Mouse (Mus musculus) erythroid progenitor cell, adult 5-6 weeks (primary cell): ENCODE measurements around the gene Myh6. TPM values are rescaled to one million over a fixed set of nuclear protein-coding genes. Genes with fewer than 3 reads are reported as not detected.
"Not testable (repeated sequence)": the region's sequence is repeated elsewhere in the genome, so short reads cannot be mapped to it uniquely, and the experiment has no call there.

Experiments used
- ATAC-seq: replicated peaks from 2 replicates; pipeline ENCODE4 v1.8.0; 2016; ENCODE audit warnings: moderate number of reproducible peaks, mild to moderate bottlenecking, moderate TSS enrichment, inconsistent platforms; ENCODE audit not compliant: poor library complexity, low FRiP score, severe bottlenecking
- total RNA-seq, 2 experiments: library from RNA; stranded (forward) in 1 of 2; stranded (reverse) in 1 of 2; fragments of 150-400 nt in 1 of 2; fragments of 186-747, 209-891 nt in 1 of 2; gene quantifications; 2 replicates each; pipeline versions ENCODE4 v1.2.3 to v1.2.4; 2015 to 2017; ENCODE audit warnings: low replicate concordance in 2 of 2

Myh6 gene
- total RNA-seq, 2 experiments from 2014 or later = not detected

DNA sequence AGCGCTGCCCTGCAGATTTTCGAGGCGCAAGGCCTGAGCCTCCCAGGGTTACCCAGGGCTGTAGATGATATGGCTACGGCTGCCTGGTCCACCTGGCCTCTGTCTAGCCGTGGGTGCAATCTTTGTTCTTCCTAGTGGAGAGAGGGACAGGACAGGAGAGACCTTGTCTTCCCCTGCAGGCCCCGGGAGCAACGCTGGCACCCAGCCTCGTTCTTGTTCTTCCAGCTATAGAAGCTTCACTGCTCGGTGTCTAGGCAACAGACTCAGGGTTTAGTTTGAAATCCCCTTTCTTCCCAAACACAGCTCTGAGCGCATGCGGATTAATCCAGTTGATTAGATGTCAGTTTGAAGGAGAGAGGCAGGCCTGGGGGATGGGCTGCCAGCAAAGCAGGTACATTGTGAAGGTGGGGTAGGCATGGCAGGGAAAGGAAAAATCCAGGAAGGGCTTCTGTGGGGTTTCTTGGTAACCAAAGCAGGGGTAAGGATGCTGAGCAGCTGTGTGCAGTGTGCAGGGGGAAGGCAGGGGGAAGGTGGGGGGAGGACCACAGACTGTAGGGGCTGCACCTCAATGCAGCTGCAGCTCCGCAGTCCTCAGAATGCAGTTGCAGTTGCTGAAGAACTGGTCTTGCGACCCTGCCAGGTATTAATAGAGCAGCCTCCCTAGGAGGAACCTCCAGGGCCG is 28.9 kb upstream of the Myh6 start:
- no peak for ATAC-seq

- ATAC-seq = no peak
Observed at GRCm38 (mm10) chr14:54994869-54995186, 28.1 kb upstream of the Myh6 start.

- no peak for ATAC-seq
Observed at GRCm38 (mm10) chr14:54994136-54994868, 27.6 kb upstream of the Myh6 start, which contains the start of gene Myh7. Myh7 (minus strand) TSS chr14:54994626.

DNA sequence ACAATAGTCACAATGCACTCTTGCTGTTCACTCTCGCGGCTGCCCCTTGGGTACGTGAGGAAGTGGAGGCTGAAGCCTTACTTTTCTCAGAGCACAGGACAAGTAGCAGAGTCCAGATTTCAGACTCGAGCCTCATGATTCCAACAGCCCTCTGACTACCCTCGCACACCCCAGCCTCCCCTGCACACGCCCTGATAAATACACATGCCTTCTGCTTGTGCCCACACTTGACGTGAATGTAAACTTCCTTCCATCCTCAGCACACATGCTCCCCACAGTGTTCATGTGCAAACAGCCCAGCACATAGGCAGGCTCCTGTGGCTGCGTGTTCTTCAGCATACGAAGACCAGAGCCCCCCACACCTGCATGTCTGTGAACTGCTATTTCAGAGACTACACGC is 26.9 kb upstream of the Myh6 start:
- no peak for ATAC-seq

DNA sequence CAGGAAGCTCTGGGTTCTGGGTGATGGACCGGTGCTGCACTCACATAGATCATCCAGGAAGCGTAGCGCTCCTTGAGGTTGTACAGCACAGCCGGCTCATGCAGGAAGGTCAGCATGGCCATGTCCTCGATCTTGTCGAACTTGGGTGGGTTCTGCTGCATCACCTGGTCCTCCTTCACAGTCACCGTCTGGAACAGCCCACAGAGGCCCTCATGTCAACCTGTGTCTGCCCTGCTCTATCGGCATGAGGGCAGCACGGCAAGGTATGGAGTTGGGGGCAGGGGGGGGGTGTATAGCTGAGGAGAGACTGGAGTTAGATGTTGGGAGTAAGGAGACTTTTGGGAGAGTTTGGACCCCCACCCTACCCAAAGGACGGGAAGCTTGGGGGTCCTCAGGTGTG is 25.5 kb upstream of the Myh6 start:
- no peak for ATAC-seq

DNA sequence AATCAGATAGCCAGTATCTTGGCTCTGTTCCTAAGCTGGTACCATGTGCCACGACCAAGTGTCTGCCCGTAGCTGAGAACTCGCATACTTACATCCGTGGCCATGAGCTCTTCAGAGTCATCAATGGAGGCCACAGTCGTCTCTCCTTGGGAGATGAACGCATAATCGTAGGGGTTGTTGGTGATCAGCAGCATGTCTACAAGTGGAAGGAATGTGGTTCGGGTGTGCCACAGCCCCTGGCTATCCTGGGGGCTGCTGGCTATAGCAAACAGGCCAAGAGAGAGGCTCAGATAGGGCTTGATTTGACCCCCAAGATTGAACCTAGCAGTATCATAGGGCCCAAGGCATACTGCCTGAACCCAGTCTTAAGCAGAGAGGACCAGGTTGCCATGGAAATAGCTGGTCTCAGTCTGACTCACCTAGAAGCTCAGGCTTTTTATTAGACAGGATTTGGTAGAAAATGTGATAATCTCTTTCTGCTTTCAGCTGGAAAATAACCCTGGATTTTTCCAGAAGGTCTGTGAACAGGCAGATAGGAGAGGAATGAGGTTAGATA is 23.2 kb upstream of the Myh6 start:
- no peak for ATAC-seq

- ATAC-seq = no peak
Observed at GRCm38 (mm10) chr14:54988882-54989281, 22.2 kb upstream of the Myh6 start.

GRCm38 (mm10) chr14:54988350-54988874 is 21.7 kb upstream of the Myh6 start:
- ATAC-seq = not testable (repeated sequence)

GRCm38 (mm10) chr14:54981934-54982333 is 15.2 kb upstream of the Myh6 start:
- no peak for ATAC-seq

DNA sequence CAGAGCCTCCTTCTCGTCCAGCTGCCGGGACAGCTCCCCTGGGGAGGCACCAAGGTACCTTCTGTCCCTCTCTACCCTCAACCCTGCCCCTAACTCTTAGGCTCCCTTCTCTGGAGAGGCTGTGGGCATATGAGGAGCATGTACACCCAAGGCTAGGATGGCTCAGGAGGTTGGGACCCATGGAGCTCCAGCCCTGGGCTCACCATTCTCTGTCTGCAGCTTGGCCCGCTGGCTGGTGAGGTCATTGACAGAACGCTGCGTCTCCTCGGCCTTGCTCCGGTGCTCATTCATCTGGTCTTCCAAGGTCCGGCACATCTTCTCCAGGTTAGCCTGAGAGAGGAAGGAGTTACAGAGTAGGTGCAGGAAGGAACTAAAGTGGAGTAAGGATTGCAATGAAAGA is 11.9 kb upstream of the Myh6 start:
- 0 out of 2 replicates have a peak, but pooled peaks have one; percentile 20 for ATAC-seq

- ATAC-seq = no peak
Observed at GRCm38 (mm10) chr14:54976633-54977032, 9.9 kb upstream of the Myh6 start, which contains the start of gene Gm17428. Gm17428 (plus strand) TSS chr14:54976933.

DNA sequence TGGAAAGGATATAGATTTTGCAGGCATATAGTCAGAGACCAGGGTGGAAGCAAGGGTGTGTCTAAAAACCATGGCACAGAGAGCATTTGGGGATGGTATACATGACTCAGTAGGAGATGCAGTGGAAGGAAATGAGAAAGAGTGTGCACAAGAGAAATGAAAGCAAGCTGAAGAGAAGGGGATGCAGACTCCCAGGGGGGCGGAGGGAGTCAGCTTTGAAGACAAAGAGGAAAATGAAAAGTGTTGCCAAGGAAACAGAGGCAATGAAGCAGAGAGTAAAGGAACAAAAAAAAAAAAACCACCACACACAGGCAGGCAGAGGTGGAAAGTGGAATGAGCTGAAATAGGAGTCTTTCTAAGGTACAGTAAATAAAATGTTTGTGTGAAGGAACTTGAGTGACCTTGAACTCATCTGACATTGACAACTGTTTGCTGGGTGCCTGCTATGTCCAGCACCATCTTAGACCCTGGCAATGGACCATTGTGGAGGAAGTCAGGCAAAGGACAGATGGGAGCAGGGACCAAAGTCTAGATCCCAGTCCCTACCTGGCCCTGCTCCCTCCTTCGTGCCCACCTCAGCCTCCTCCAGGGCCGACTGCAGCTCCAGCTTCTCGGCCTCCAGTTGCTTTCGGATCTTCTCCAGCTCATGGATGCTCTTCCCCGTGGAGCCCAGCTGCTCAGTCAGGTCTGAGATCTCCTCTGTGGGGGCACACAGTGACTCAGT is 7.5 kb upstream of the Myh6 start:
- ATAC-seq = no peak

DNA sequence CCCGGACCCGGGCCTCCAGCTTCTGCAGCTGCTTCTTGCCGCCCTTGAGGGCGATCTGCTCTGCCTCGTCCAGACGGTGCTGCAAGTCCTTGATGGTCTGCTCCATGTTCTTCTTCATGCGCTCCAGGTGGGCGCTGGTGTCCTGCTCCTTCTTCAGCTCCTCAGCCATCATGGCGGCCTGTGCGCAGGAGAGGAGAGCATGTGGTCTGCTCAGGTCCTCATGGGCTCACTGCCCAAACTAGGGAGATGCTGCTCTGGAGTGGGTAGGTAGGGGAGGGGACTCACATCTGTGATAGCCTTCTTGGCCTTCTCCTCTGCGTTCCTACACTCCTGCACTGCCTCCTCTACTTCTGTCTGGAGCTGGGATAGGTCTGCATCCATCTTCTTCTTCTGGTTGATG is 6.1 kb upstream of the Myh6 start:
- not testable (repeated sequence) for ATAC-seq

- no peak for ATAC-seq
Observed at GRCm38 (mm10) chr14:54968344-54968743, 1.6 kb upstream of the Myh6 start.

- ATAC-seq = no peak
Observed at GRCm38 (mm10) chr14:54967874-54968273, 1.1 kb upstream of the Myh6 start.

DNA sequence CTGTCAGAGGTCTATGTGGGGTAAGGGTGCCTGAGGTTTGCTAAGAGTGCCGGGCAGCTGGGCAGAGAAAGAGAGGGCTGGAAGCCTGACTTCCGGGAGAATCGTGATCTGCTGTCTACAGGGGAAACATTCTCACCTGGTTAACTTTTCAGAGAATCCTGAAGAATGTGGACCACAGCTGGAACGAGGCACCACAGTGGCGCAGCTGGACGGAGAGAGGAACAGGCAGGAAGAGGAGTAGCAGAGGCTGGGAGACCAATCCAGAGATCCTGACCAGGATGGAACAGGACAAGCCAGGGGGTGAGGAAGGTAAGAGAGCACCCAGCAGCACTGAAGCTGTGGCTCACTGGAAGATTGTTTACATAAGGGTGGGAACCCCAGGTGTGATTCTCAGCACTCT is 1.1 kb downstream of the Myh6 start:
- ATAC-seq = no peak

DNA sequence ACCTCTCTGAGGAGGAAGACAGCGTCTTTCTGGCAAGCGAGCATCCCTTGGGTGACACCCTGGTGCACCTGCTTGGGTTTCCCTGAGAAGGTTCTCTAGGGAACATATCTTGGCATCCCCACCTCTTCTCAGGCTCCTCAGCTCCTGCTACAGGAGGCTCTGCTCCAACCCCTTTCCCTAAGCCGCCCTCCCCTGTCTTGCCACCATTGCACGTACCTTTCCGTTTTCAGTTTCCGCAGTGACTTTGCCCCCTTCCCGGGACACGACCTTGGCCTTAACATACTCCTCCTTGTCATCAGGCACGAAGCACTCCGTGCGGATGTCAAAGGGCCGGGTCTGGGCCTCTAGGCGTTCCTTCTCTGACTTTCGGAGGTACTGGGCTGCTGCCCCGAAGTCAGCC is 1.7 kb downstream of the Myh6 start:
- no peak for ATAC-seq

DNA sequence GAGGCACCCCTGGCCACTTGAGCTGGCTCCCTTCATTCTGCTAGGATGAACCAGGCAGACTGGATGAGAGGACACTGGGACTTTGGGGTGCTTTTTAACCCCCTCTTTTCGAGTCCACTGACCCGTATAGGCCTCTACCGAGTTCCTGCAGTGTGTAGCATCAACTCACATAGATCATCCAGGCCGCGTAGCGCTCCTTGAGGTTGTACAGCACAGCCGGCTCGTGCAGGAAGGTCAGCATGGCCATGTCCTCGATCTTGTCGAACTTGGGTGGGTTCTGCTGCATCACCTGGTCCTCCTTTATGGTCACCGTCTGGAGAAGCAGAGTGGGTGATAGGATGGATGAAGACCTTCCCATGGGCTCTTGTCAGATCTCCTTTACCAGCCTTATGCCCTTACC is 3.0 kb downstream of the Myh6 start:
- no peak for ATAC-seq

GRCm38 (mm10) chr14:54962714-54963113 is 4.0 kb downstream of the Myh6 start:
- ATAC-seq = no peak

GRCm38 (mm10) chr14:54961487-54961886 is 5.2 kb downstream of the Myh6 start:
- ATAC-seq = no peak
